Mouse (Mus musculus) megakaryocyte, embryonic 14.5 days (primary cell): Measurements from ENCODE around the gene Ifit2.

Experiments
- FLI1 ChIP-seq: IDR thresholded peaks from 2 replicates; pipeline ENCODE4 v1.6.1; 2012; ENCODE audit warnings: low read length, inconsistent platforms, mixed read lengths
- GATA1 ChIP-seq: IDR thresholded peaks from 3 replicates; pipeline ENCODE4 v1.6.1; 2012; ENCODE audit warnings: mixed read lengths, low read length, inconsistent platforms, borderline replicate concordance

DNA sequence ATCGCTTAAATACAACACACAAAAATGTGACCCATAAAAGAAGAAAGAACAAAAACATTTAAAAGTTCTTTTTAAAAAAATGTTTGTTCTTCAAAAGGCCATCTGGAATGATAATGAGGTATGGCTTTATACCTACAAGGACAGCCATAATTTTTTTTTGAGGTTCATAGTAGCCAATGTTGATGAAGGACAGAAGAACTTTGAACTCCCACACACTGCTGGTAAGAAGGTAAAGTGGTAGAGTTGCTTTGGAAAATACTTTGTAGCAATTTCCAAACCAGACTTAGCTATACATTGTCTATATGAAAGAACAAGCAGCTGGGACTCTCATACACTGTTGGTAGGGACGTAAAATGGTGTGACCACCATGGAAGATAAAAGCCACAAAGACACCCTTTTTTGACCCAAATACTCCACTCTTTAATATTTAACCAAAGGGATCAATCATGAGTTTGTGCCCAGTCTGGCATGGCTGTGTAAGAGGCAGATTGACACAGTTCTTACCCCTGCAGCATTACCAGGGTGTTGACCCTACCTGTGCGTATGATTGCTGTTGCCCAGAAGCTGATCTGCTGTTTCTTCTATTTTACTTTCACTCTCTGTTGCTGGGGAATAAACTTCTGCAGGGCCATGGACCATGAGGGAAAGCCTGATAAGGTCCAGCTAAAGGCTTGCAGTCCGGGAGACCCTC lies 18.3 kb upstream of the Ifit2 start:
- TF ChIP-seq FLI1 (no peak), GATA1 (no peak)
